Mouse (Mus musculus) gastrocnemius, adult 8-10 months (tissue): ENCODE results near the gene Rasal1. TPM values are rescaled to one million over a fixed set of nuclear protein-coding genes. Genes with fewer than 3 reads are reported as not detected.

ENCODE experiments used
- DNase-seq, 2 experiments: peaks; one replicate each; pipeline ENCODE4 v3.0.0; 2022; ENCODE audit warnings: low spot score in 2 of 2
- total RNA-seq, 4 experiments: library from RNA; stranded (reverse); gene quantifications; 2 replicates each; pipeline ENCODE4 v1.2.4; 2022

The Rasal1 gene
- total RNA-seq, 4 experiments from 2014 or later, result not detected

GRCm38 (mm10) chr5:120621846-120622197, 26.8 kb upstream of the Rasal1 start:
- DNase-seq, result no peak

GRCm38 (mm10) chr5:120622198-120622851, 26.3 kb upstream of the Rasal1 start:
- DNase-seq, result no peak

- no peak for DNase-seq
Measured at GRCm38 (mm10) chr5:120624427-120624826, 24.2 kb upstream of the Rasal1 start.

GRCm38 (mm10) chr5:120626399-120626798, 22.2 kb upstream of the Rasal1 start:
- DNase-seq, result no peak

GRCm38 (mm10) chr5:120627515-120628300, 20.9 kb upstream of the Rasal1 start:
- DNase-seq, result no peak

- DNase-seq, result no peak
Measured at GRCm38 (mm10) chr5:120628624-120629023, 20.0 kb upstream of the Rasal1 start.

GRCm38 (mm10) chr5:120631128-120631527, 17.5 kb upstream of the Rasal1 start:
- DNase-seq, result no peak

- DNase-seq, result no peak
Measured at GRCm38 (mm10) chr5:120631892-120632291, 16.7 kb upstream of the Rasal1 start.

- DNase-seq, result no peak
Measured at GRCm38 (mm10) chr5:120634131-120634530, 14.5 kb upstream of the Rasal1 start, which contains the start of gene Cfap73. Gene Cfap73 (minus strand): TSS chr5:120634235.

GRCm38 (mm10) chr5:120634860-120635259, 13.8 kb upstream of the Rasal1 start:
- DNase-seq, result no peak

- no peak for DNase-seq
Measured at GRCm38 (mm10) chr5:120635633-120636032, 13.0 kb upstream of the Rasal1 start.

GRCm38 (mm10) chr5:120640094-120640493, 8.5 kb upstream of the Rasal1 start:
- DNase-seq, result no peak

GRCm38 (mm10) chr5:120643365-120644085, 5.1 kb upstream of the Rasal1 start:
- no peak for DNase-seq

GRCm38 (mm10) chr5:120644227-120644626, 4.4 kb upstream of the Rasal1 start:
- no peak for DNase-seq

- no peak for DNase-seq
Measured at GRCm38 (mm10) chr5:120645851-120646250, 2.8 kb upstream of the Rasal1 start.

- DNase-seq, result no peak
Measured at GRCm38 (mm10) chr5:120647361-120647760, 1.3 kb upstream of the Rasal1 start.

- no peak for DNase-seq
Measured at GRCm38 (mm10) chr5:120647814-120648491, 659 bp upstream of the Rasal1 start.

- no peak for DNase-seq
Measured at GRCm38 (mm10) chr5:120649374-120649933, 842 bp downstream of the Rasal1 start.

GRCm38 (mm10) chr5:120649938-120650337, 1.3 kb downstream of the Rasal1 start:
- DNase-seq, result no peak

- DNase-seq, result no peak
Measured at GRCm38 (mm10) chr5:120651230-120651629, 2.6 kb downstream of the Rasal1 start.
